Mouse (Mus musculus): ENCODE results near the gene Arhgef2. TPM values are rescaled to one million over a fixed set of nuclear protein-coding genes. Genes with fewer than 3 reads are reported as not detected.
"Not testable (repeated sequence)": the region's sequence is repeated elsewhere in the genome, so short reads cannot be mapped to it uniquely, and the experiment has no call there.

Arhgef2 gene
- total RNA-seq, 2 experiments from 2014 or later: 258 to 259 TPM

- DNase-seq (ENCODE audit: low spot score in 2 of 2): no peak
Measured at GRCm38 (mm10) chr3:88590246-88590645, 15.5 kb upstream of the Arhgef2 start.

DNA sequence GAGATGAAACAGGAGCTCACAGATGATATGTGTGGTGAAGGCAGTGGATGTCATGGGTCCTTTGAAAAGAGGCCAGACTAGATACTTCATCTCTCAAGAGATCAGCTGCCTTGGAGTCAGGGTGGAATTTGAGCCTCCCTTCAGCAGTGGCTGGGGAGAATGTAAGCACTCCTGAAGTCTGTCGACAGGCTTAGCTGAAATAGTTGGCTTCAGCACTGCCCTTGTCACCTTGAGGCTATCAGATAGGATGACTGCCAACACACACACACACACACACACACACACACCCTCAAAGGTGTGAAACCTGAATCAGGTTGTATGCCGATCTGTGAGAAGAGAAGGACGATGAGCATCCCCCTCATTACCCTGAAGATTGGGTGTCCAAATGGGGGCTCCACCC, 14.7 kb upstream of the Arhgef2 start:
- DNase-seq (ENCODE audit: low spot score in 2 of 2): no peak

DNA sequence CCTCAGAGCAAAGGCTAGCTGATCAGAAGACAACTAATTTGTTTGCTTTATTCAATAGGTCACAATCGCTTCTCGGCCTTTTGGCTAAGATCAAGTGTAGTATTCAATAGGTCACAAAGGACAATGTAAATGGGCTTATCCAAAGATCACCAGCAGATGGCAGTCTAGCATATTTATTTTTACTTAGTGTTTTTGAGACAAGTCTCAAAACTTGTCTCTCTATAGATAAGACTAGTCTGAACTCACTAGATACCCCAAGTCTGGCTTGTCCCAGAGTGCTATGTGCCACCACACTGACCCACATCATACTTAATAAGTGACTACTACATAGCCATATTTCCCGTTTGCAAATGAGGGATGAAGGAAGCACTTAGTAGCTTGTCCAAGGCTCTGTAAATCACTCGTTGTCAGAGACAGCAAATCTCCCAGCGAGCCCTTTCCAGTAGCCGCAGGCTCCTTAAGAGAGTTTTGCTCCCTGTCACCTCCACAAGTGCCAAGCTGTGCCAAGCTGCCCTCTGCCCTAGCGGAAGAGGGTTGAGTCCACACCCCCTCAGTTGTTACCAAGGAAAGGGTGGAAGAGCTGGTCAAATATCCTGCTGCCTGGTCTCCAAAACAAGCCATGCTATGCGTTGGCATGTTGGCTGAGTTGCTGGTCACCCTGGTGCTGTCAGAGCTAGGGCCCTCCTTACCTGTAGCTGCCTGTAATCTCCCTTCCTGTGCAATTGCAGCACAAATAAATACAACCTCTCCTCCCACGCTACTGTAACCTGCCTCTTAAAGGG, 13.6 kb upstream of the Arhgef2 start:
- DNase-seq (ENCODE audit: low spot score in 2 of 2): peak in 1 of 2 experiments; percentile 68

DNA sequence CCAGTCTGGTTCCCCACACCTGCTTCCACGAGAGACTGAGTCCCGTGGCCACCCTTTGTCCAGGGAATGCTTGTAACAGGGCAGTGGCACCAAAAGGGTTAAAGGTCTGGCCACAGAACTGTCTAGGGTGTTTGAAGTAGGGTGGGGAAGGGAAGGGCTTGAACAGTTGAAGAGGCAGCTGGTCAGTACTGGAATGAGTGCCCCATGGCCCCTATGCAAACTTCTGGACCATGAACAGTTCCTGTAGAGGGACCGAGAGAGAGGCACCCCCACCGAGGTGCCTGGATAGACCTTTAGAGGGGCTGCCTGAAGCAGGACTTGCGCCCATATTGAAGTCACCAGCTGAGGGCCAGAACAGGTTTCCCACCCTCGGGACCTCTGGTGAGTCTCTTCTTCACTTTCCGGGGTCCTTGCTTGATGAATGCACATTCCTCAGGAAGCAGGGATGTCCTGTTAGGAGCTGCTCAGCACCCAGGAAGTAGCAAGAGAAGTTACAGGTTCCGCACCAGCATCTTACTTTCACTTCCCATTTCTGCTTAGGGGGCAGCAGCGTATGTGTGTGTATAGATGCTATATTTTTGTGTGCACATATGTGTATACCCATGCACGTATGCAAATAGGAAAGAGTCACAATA, 12.7 kb upstream of the Arhgef2 start:
- no peak for DNase-seq (ENCODE audit: low spot score in 2 of 2)

- DNase-seq (ENCODE audit: low spot score in 2 of 2): no peak
Measured at GRCm38 (mm10) chr3:88593893-88594580, 11.7 kb upstream of the Arhgef2 start.

GRCm38 (mm10) chr3:88596547-88596946, 9.2 kb upstream of the Arhgef2 start:
- not testable (repeated sequence) for DNase-seq (ENCODE audit: low spot score in 2 of 2)

DNA sequence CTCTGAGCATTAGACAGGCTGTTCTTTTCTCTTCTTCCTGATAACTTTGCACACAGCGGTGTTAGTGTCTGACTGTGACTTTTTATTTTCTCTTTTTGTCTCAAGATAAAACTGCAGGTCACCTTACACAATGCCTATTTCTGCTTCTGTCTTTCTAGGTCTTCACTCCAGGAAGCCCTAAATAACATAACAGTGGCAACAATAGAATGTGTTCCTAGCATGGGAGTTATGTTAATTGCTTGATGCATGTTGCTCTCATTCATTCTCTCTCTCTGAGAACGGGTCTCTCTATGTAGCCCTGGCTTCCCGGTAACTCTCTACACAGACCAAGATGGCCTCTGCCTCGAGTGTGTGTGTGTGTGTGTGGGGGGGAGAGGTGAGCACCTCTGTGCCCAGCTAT, 3.3 kb upstream of the Arhgef2 start:
- no peak for DNase-seq (ENCODE audit: low spot score in 2 of 2)

DNA sequence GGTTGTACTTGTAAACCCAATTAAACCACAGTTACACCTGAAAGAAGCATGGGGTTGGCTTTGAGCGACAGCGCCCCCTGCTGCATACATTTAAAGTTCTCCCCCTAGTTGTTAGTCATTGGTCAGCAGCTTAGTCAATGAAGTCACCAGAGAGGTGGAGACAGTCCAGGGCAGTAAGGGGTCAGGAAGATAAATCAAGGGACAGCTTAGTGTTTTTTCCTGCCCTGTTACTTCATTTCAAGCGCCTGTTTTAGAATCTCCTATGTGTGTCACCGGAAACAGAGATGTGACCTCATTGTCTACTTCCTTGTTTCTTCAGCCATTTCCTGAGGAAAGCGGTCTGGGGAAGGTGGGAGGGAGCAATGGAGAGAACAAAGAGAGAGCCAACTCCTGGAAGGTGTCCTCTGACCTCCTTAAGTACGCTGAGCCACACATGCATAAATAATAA, 2.0 kb upstream of the Arhgef2 start:
- no peak for DNase-seq (ENCODE audit: low spot score in 2 of 2)

DNA sequence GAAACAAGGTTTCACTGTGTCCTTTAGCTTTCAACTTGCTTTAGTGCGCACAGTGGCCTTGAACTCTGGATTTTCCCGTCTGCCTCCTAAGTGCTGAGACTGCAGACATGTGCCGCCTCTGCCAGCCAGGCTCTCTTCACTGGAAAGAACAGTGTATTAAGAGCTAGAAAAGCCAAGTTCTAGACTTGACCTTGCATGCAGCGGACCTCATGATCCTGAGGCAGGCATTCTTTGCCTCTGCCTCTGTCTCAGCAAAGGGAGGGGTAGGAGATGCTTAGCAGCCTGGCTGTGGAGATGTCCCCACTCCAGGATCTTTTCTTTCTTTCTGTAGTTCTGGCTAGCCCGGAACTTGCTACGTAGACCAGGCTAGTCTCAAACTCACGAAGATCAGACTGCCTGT, 903 bp upstream of the Arhgef2 start:
- no peak for DNase-seq (ENCODE audit: low spot score in 2 of 2)

DNA sequence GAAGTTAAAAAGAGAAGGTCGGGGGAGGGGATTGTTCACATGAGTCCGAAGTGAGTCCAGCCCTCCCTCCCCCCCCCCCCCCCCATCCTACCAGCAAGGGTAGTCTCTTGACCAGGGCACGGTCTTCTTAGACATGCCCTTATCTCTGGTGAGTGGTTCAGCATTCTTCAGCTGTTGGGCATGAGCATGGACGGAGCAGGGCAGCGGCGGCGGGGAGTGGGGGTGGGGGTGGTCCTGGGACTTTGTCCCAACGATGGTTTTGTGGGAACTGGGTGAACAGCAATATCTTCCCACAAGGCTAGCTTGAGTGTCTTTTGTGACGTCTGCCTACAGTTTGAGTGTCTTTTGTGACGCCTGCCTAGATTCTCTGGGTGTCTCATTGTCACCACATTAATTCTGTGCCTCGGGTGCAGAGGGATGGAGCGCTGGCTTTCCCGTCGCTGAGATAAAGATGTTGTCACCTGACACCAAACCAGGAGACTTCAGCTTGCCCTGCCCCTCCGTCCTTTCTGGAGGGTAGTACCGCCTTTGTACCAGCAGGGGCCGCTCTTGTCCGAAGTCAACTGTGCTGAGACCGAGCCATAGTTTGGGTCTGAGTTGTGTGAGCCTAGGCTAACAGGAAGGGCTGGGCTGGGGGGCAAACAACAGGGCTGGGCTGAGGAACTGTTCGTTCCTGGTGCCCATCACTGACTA, 1.4 kb downstream of the Arhgef2 start:
- DNase-seq (ENCODE audit: low spot score in 2 of 2): peak; percentile 91 to 92

- no peak for DNase-seq (ENCODE audit: low spot score in 2 of 2)
Measured at GRCm38 (mm10) chr3:88607758-88608138, 2.0 kb downstream of the Arhgef2 start.

DNA sequence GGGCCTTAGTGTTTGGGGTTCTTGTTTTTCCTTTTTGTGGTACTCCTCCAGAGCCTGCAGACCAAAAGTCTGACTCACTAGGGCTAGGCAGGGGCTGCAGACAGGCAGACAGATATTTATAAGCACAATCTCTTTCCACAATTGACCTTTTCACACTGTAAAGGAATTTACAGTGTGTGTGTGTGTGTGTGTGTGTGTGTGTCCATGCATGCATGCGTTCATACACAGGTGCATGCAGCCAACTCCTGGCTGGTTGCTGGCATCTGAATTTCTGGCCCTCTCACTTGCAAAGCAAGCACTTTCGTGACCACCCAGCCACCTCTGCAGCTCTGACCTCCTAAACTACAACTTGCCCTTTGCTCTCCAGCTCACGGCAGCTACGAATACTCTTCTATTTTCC, 3.3 kb downstream of the Arhgef2 start:
- no peak for DNase-seq (ENCODE audit: low spot score in 2 of 2)

DNA sequence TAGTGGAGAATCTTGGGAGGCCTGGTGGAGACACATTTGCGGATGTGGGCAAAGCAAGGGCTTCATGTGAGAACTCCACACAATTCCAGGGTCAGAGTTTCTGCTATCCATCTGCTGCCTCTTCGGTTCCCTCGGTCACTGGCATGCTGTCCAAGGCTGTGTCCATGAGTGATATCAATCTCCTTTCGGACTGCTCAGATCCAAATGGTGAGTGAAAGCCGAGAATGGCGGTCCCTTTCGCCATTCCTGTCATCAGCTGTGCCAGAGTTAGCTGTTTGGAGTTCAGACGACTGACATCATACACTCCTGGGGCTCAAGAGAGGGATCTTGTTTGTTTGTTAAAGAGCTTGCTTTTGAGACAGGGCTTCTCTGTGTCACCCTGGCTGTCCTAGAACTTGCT, 8.7 kb downstream of the Arhgef2 start:
- no peak for DNase-seq (ENCODE audit: low spot score in 2 of 2)

- DNase-seq (ENCODE audit: low spot score in 2 of 2): no peak
Measured at GRCm38 (mm10) chr3:88615117-88615516, 9.4 kb downstream of the Arhgef2 start.

DNA sequence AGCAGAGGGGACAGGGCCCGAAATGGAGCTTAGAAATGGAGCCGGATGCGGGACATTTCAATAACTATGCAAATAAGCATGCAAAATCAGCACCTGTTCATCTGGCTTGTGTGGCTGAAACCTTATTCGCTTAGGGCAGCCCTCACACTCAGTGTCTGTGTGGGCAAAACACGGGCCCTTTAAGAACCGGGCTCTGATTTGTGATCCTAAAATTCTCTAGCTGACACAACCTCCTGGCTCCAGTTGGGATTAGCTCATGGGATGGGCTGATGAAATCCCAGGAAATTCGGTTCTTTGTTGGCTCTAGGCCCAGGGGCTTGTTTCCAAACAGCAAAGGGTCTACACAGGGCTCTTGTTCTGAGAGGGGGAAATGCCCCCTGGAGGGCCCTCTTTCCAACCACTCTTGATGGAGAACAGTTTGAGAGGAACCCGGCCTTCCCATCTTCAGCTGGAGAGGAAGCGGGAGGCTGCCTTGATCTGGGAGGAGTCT, 10.2 kb downstream of the Arhgef2 start:
- DNase-seq (ENCODE audit: low spot score in 2 of 2): no peak

GRCm38 (mm10) chr3:88616951-88617500, 11.3 kb downstream of the Arhgef2 start:
- no peak for DNase-seq (ENCODE audit: low spot score in 2 of 2)

GRCm38 (mm10) chr3:88618074-88618871, 12.5 kb downstream of the Arhgef2 start:
- DNase-seq (ENCODE audit: low spot score in 2 of 2): no peak

- no peak for DNase-seq (ENCODE audit: low spot score in 2 of 2)
Measured at GRCm38 (mm10) chr3:88619113-88620097, 13.6 kb downstream of the Arhgef2 start.

Data from layer of hippocampus, postnatal 14 days (tissue).